Mouse (Mus musculus): ENCODE results near the gene Tgfb2. TPM values are rescaled to one million over a fixed set of nuclear protein-coding genes. Genes with fewer than 3 reads are reported as not detected.

Tgfb2 gene
- polyA plus RNA-seq, 1 experiment from 2014 or later: 12.2 TPM

GRCm38 (mm10) chr1:186610481-186610880 is 95.3 kb downstream of the Tgfb2 start:
- Histone ChIP-seq H3K9me3 (ENCODE audit: control insufficient read depth, low read length) (no peaks in the 10 kb centered on the region), H3K36me3 (ENCODE audit: control insufficient read depth, insufficient read depth, low read length) (no peaks in the 10 kb centered on the region), H3K27me3 (replicated peaks; ENCODE audit: control insufficient read depth, insufficient read depth, low read length) (no peaks in the 10 kb centered on the region), H3K9ac (ENCODE audit: low read depth, low read length) (no peak overlapping the region), H3K4me3 (ENCODE audit: low read length) (no peak overlapping the region), H3K4me2 (ENCODE audit: low read depth, low read length) (no peak overlapping the region), H3K4me1 (ENCODE audit: control insufficient read depth, insufficient read depth, low read length) (peaks cover 8% of the 10 kb centered on the region; the same call in 1 of the 2 replicates), H3K27ac (ENCODE audit: low read length) (no peak overlapping the region)
- no peak for ATAC-seq
- WGBS: 83% methylated on average over 5 of the region's 5 CpGs

DNA sequence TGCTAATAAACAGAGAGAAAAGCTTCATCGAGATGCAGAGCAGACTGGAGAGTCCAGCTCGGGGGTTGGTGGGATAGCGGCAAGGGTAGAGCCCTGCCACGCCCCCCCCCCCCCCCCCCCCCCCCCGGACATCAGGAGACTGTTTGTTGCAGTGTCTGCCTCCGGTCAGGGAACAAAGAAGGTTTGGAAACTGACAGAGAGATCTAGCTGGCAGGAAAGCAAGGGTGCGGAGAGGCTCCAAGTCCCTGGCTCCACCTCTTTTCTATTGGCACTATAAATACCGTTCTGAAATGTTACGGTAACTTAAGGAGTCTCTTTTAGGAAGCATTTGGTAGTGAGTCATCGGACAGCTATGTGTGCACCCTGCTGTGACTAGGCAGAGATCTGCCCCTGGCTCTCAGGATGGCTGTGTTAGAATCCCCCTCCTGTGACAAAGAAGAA is 96.0 kb downstream of the Tgfb2 start:
- Histone ChIP-seq H3K27me3 (replicated peaks; ENCODE audit: control insufficient read depth, insufficient read depth, low read length) (no peaks in the 10 kb centered on the region), H3K4me1 (ENCODE audit: control insufficient read depth, insufficient read depth, low read length) (peaks cover 8% of the 10 kb centered on the region; the same call in 1 of the 2 replicates), H3K9ac (ENCODE audit: low read depth, low read length) (no peak overlapping the region), H3K4me3 (ENCODE audit: low read length) (no peak overlapping the region), H3K4me2 (ENCODE audit: low read depth, low read length) (peak overlapping the region; percentile 37), H3K36me3 (ENCODE audit: control insufficient read depth, insufficient read depth, low read length) (no peaks in the 10 kb centered on the region), H3K9me3 (ENCODE audit: control insufficient read depth, low read length) (no peaks in the 10 kb centered on the region), H3K27ac (ENCODE audit: low read length) (peak overlapping the region; percentile 48; the same call in 1 of the 2 replicates)
- ATAC-seq: peak; percentile 79
- WGBS: 18% methylated on average over 9 of the region's 10 CpGs

GRCm38 (mm10) chr1:186608116-186608515 is 97.7 kb downstream of the Tgfb2 start:
- no peak overlapping the region for H3K4me2 ChIP-seq (ENCODE audit: low read depth, low read length)
- no peak for ATAC-seq
- WGBS: 86% methylated on average over 3 of the region's 3 CpGs
- peaks cover 8% of the 10 kb centered on the region; the same call in 1 of the 2 replicates for H3K4me1 ChIP-seq (ENCODE audit: control insufficient read depth, insufficient read depth, low read length)
- H3K27me3 ChIP-seq (replicated peaks; ENCODE audit: control insufficient read depth, insufficient read depth, low read length): no peaks in the 10 kb centered on the region
- H3K9me3 ChIP-seq (ENCODE audit: control insufficient read depth, low read length): no peaks in the 10 kb centered on the region
- H3K36me3 ChIP-seq (ENCODE audit: control insufficient read depth, insufficient read depth, low read length): no peaks in the 10 kb centered on the region
- no peak overlapping the region for H3K9ac ChIP-seq (ENCODE audit: low read depth, low read length)
- H3K27ac ChIP-seq (ENCODE audit: low read length): no peak overlapping the region
- H3K4me3 ChIP-seq (ENCODE audit: low read length): no peak overlapping the region

- Histone ChIP-seq H3K4me2 (ENCODE audit: low read depth, low read length) (no peak overlapping the region), H3K4me1 (ENCODE audit: control insufficient read depth, insufficient read depth, low read length) (peaks cover 8% of the 10 kb centered on the region; the same call in 1 of the 2 replicates), H3K36me3 (ENCODE audit: control insufficient read depth, insufficient read depth, low read length) (no peaks in the 10 kb centered on the region), H3K9me3 (ENCODE audit: control insufficient read depth, low read length) (no peaks in the 10 kb centered on the region), H3K4me3 (ENCODE audit: low read length) (no peak overlapping the region), H3K9ac (ENCODE audit: low read depth, low read length) (no peak overlapping the region), H3K27me3 (replicated peaks; ENCODE audit: control insufficient read depth, insufficient read depth, low read length) (no peaks in the 10 kb centered on the region), H3K27ac (ENCODE audit: low read length) (no peak overlapping the region)
- WGBS: 74% methylated on average over 2 of the region's 2 CpGs
- no peak for ATAC-seq
Measured at GRCm38 (mm10) chr1:186605635-186606034, 100.2 kb downstream of the Tgfb2 start.

GRCm38 (mm10) chr1:186604124-186604523 is 101.7 kb downstream of the Tgfb2 start:
- H3K9ac ChIP-seq (ENCODE audit: low read depth, low read length): no peak overlapping the region
- H3K4me2 ChIP-seq (ENCODE audit: low read depth, low read length): no peak overlapping the region
- H3K27ac ChIP-seq (ENCODE audit: low read length): no peak overlapping the region
- no peaks in the 10 kb centered on the region for H3K9me3 ChIP-seq (ENCODE audit: control insufficient read depth, low read length)
- WGBS: 89% methylated on average over 5 of the region's 5 CpGs
- no peak overlapping the region for H3K4me3 ChIP-seq (ENCODE audit: low read length)
- ATAC-seq: no peak
- H3K4me1 ChIP-seq (ENCODE audit: control insufficient read depth, insufficient read depth, low read length): no peaks in the 10 kb centered on the region
- H3K27me3 ChIP-seq (replicated peaks; ENCODE audit: control insufficient read depth, insufficient read depth, low read length): no peaks in the 10 kb centered on the region
- H3K36me3 ChIP-seq (ENCODE audit: control insufficient read depth, insufficient read depth, low read length): no peaks in the 10 kb centered on the region

GRCm38 (mm10) chr1:186588226-186588625 is 117.6 kb downstream of the Tgfb2 start:
- Histone ChIP-seq H3K4me1 (ENCODE audit: control insufficient read depth, insufficient read depth, low read length) (no peaks in the 10 kb centered on the region), H3K9ac (ENCODE audit: low read depth, low read length) (no peak overlapping the region), H3K27me3 (replicated peaks; ENCODE audit: control insufficient read depth, insufficient read depth, low read length) (no peaks in the 10 kb centered on the region), H3K27ac (ENCODE audit: low read length) (no peak overlapping the region), H3K9me3 (ENCODE audit: control insufficient read depth, low read length) (no peaks in the 10 kb centered on the region), H3K4me3 (ENCODE audit: low read length) (no peak overlapping the region), H3K4me2 (ENCODE audit: low read depth, low read length) (no peak overlapping the region), H3K36me3 (ENCODE audit: control insufficient read depth, insufficient read depth, low read length) (no peaks in the 10 kb centered on the region)
- WGBS: 82% methylated on average over 2 of the region's 2 CpGs
- ATAC-seq: no peak

- no peaks in the 10 kb centered on the region for H3K9me3 ChIP-seq (ENCODE audit: control insufficient read depth, low read length)
- no peak overlapping the region for H3K4me3 ChIP-seq (ENCODE audit: low read length)
- no peak overlapping the region for H3K9ac ChIP-seq (ENCODE audit: low read depth, low read length)
- WGBS: 76% methylated on average over 8 of the region's 8 CpGs
- no peak overlapping the region for H3K4me2 ChIP-seq (ENCODE audit: low read depth, low read length)
- 0 out of 2 replicates have a peak, but pooled peaks cover 1% of the 10 kb centered on the region for H3K4me1 ChIP-seq (ENCODE audit: control insufficient read depth, insufficient read depth, low read length)
- H3K27me3 ChIP-seq (replicated peaks; ENCODE audit: control insufficient read depth, insufficient read depth, low read length): no peaks in the 10 kb centered on the region
- no peak for ATAC-seq
- no peaks in the 10 kb centered on the region for H3K36me3 ChIP-seq (ENCODE audit: control insufficient read depth, insufficient read depth, low read length)
- H3K27ac ChIP-seq (ENCODE audit: low read length): no peak overlapping the region
Measured at GRCm38 (mm10) chr1:186587065-186587804, 118.6 kb downstream of the Tgfb2 start.

DNA sequence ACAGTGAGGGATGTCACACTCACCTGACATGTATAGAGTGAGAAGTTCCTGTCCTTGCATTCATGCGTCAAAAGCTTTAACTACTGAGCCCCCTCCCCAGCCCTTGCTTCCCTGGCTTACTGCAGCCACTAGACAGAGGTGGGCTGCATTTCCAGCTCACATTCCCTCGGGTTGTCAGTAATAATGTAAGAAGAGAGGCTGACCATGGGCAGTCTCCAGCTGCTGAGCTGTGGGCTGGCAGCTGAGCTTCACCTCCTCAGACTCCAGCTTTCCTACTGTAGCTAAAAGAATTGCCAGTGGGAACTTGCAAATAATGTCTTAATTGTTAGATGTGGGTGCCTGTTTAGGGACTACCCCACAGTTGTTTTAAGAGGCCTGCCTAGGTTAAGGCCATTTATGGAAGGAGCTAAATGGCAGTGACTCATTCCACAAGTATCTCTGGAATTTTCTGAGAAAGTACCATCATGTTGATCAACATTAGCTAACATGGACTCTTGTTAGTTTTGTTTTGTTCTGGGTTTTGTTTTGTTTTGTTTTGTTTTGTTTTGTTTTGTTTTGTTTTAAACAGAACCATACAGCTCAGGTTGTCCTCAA is 120.1 kb downstream of the Tgfb2 start:
- 47% methylated on average over 2 of the region's 2 CpGs for WGBS

GRCm38 (mm10) chr1:186583933-186584332 is 121.9 kb downstream of the Tgfb2 start:
- Histone ChIP-seq H3K4me3 (ENCODE audit: low read length) (no peak overlapping the region), H3K4me2 (ENCODE audit: low read depth, low read length) (no peak overlapping the region), H3K27ac (ENCODE audit: low read length) (no peak overlapping the region), H3K9me3 (ENCODE audit: control insufficient read depth, low read length) (no peaks in the 10 kb centered on the region), H3K36me3 (ENCODE audit: control insufficient read depth, insufficient read depth, low read length) (no peaks in the 10 kb centered on the region), H3K9ac (ENCODE audit: low read depth, low read length) (no peak overlapping the region), H3K27me3 (replicated peaks; ENCODE audit: control insufficient read depth, insufficient read depth, low read length) (no peaks in the 10 kb centered on the region), H3K4me1 (ENCODE audit: control insufficient read depth, insufficient read depth, low read length) (0 out of 2 replicates have a peak, but pooled peaks cover 6% of the 10 kb centered on the region)
- ATAC-seq: no peak

More for the DNA sequence above, 120.1 kb downstream of the Tgfb2 start:
- H3K9me3 ChIP-seq (ENCODE audit: control insufficient read depth, low read length): no peaks in the 10 kb centered on the region
- no peak overlapping the region for H3K27ac ChIP-seq (ENCODE audit: low read length)
- no peak overlapping the region for H3K4me3 ChIP-seq (ENCODE audit: low read length)
- no peak overlapping the region for H3K4me2 ChIP-seq (ENCODE audit: low read depth, low read length)
- H3K36me3 ChIP-seq (ENCODE audit: control insufficient read depth, insufficient read depth, low read length): no peaks in the 10 kb centered on the region
- H3K27me3 ChIP-seq (replicated peaks; ENCODE audit: control insufficient read depth, insufficient read depth, low read length): no peaks in the 10 kb centered on the region
- H3K4me1 ChIP-seq (ENCODE audit: control insufficient read depth, insufficient read depth, low read length): 0 out of 2 replicates have a peak, but pooled peaks cover 6% of the 10 kb centered on the region
- no peak overlapping the region for H3K9ac ChIP-seq (ENCODE audit: low read depth, low read length)
- no peak for ATAC-seq

All from intestine, embryonic 16.5 days (tissue).